Mouse (Mus musculus) G1E (cell line): ENCODE data around the gene Amfr.

Experiments used
- CTCF ChIP-seq: IDR thresholded peaks from 2 replicates; pipeline ENCODE4 v1.5.1; 2012; ENCODE audit warnings: low read depth, low read length, inconsistent platforms, mixed read lengths
- GATA1 ChIP-seq: IDR thresholded peaks from 2 replicates; pipeline ENCODE4 v1.6.1; 2012; ENCODE audit warnings: borderline replicate concordance, low read length, inconsistent platforms, mixed read lengths
- POLR2AphosphoS5 ChIP-seq: IDR thresholded peaks from 2 replicates; pipeline ENCODE4 v1.6.1; 2012; ENCODE audit warnings: low read depth, low read length, inconsistent platforms; ENCODE audit not compliant: insufficient replicate concordance
- TAL1 ChIP-seq: conservative IDR thresholded peaks from 2 replicates; pipeline ENCODE4 v1.6.1; 2012; ENCODE audit warnings: low read depth, low read length, inconsistent platforms, mixed read lengths

- no peak for TF ChIP-seq POLR2AphosphoS5
- TF ChIP-seq CTCF, result no peak
- no peak for TF ChIP-seq TAL1
- no peak for TF ChIP-seq GATA1
Observed at GRCm38 (mm10) chr8:93945781-93946180, 66.9 kb downstream of the Amfr start.
